In the genomic region with DNA sequence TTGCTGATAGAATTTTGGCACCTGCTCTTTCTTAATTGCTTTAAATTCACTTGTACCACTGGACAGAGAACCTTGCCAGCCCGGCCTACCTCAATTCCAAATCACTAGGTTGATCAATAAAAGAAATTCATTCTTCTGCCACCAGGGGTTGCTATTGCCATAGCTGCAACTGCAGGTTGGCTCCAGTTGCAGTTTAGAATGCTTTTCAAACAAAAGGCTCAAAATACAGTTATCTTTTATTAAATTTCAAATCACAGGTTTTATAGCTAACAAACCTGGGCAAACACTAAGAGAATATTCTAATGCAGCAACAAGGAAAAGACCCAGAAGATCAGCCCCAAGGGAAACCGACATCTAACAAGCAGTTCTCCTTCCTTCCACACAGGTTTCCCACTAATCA, we compare ENCODE assay signal across 9 mouse cellular contexts. TPM values are rescaled to one million over a fixed set of nuclear protein-coding genes. Genes with fewer than 3 reads are reported as not detected.
DNase-seq lines count a peak whose midpoint lies in the region; TF ChIP-seq lines count a peak whose summit lies in the region.
"Had no signal": no experiment of that assay in that cellular context is flagged by ENCODE, and none has a peak within 500 bp of the region (broad histone marks: within the 10 kb centered on the region; RNA-seq: fewer than 3 reads in every experiment).

No protein-coding gene starts in this region.

- no peaks in the 10 kb centered on the region for H3K36me3 ChIP-seq in spleen, adult 2 months (ENCODE audit: control insufficient read depth, insufficient read depth, low read length)
- H3K36me3 ChIP-seq: embryonic facial prominence, embryonic 15.5 days had no signal

- peaks cover 4% of the 10 kb centered on the region for H3K4me1 ChIP-seq in spleen, adult 2 months (ENCODE audit: control insufficient read depth, insufficient read depth, insufficient read length)

- intact Hi-C loops in heart, postnatal 25 days (cut with DNase I): loop anchor here (2.0 to 10.0 kb wide), 4 partner anchors 270 to 577 kb away; partner anchors contain the start of genes Ahsa2 and Xpo1

- H3K27ac ChIP-seq in spleen, adult 2 months (ENCODE audit: insufficient read depth, low read length): no peak overlapping the region
- H3K27ac ChIP-seq: embryonic facial prominence, embryonic 15.5 days had no signal

- no peak overlapping the region for H3K4me3 ChIP-seq in spleen, adult 2 months (ENCODE audit: extremely low read depth, insufficient read depth, insufficient read length)
- H3K4me3 ChIP-seq: embryonic facial prominence, embryonic 15.5 days had no signal

- H3K27me3 ChIP-seq in spleen, adult 2 months (ENCODE audit: control insufficient read depth, insufficient read depth, low read length): no peaks in the 10 kb centered on the region
- H3K27me3 ChIP-seq: embryonic facial prominence, embryonic 15.5 days had no signal

- peak; percentile 59 to 85 for DNase-seq in heart, adult 18-20 months
- DNase-seq in heart, postnatal 25 days (ENCODE audit: low spot score): no peak
- no peak for DNase-seq in spleen, adult 2 months (ENCODE audit: low read depth in 1 of 2, low spot score in 2 of 2)
- DNase-seq in spleen, adult 18-20 months: no peak
- peak; percentile 82 for DNase-seq in brain, embryonic 14.5 days (ENCODE audit: low read depth)
- DNase-seq in heart, postnatal 4 days: peak; percentile 44
- DNase-seq in natural killer cell, adult 2 months (ENCODE audit: low spot score in 2 of 2): peak; percentile 52 to 58
- no peak for DNase-seq in urinary bladder, postnatal 10 days (ENCODE audit: low spot score)

- TF ChIP-seq CTCF in spleen, adult 2 months (IDR thresholded peaks at IDR 0.05; ENCODE audit: extremely low read depth, insufficient read depth, insufficient read length, insufficient replicate concordance): peak; percentile 48; the same call in 1 of the 2 replicates
- peak; percentile 79 for TF ChIP-seq CTCF in brain, embryonic 14.5 days (IDR thresholded peaks at IDR 0.05; ENCODE audit: borderline replicate concordance, extremely low read depth, insufficient read depth, insufficient read length)

- 44% methylated on average over 2 of the region's 2 CpGs for WGBS in spleen, adult 2 months

- TF ChIP-seq POLR2A in spleen, adult 2 months (IDR thresholded peaks at IDR 0.05; ENCODE audit: low read depth, low read length): no peak
- TF ChIP-seq POLR2A in brain, embryonic 14.5 days (IDR thresholded peaks at IDR 0.05; ENCODE audit: borderline replicate concordance, extremely low read depth, insufficient read depth, insufficient read length, poor library complexity, severe bottlenecking): no peak

RNA-seq across cellular contexts. Expression of gene Cct4, which starts 3.0 kb away (rescaled TPM):
- total RNA-seq in heart, adult 18-20 months (2021): 100 to 1,000 TPM; 136 to 137 TPM
- 100 to 1,000 TPM; 114 to 121 TPM for total RNA-seq in heart, postnatal 25 days (2021)
- 155 and 159 TPM in 2 replicates for polyA plus RNA-seq in spleen, adult 2 months (2012; rRNA removed)
- 127 and 169 TPM in 2 replicates for polyA plus RNA-seq in brain, embryonic 14.5 days (2012; rRNA removed)
- 100 to 1,000 TPM; 150 to 156 TPM for total RNA-seq in heart, postnatal 4 days (2021)

RNA-seq across cellular contexts. Expression of gene Commd1, which starts 5.2 kb away (rescaled TPM):
- 100 to 1,000 TPM; 154 to 162 TPM for total RNA-seq in heart, adult 18-20 months (2021)
- total RNA-seq in heart, postnatal 25 days (2021): 100 to 1,000 TPM; 147 to 169 TPM
- 4.2 and 5.4 TPM in 2 replicates for polyA plus RNA-seq in spleen, adult 2 months (2012; rRNA removed)
- polyA plus RNA-seq in brain, embryonic 14.5 days (2012; rRNA removed): 57.5 and 58.7 TPM in 2 replicates
- total RNA-seq in heart, postnatal 4 days (2021): 100 to 1,000 TPM; 161 to 186 TPM

RNA-seq across cellular contexts. Expression of gene Gm28048, which starts 5.5 kb away (rescaled TPM):
- total RNA-seq in heart, adult 18-20 months (2021): 1 to 10 TPM; 4.7 to 5.3 TPM
- 1 to 10 TPM; 5.4 to 5.8 TPM for total RNA-seq in heart, postnatal 25 days (2021)
- 0.05 TPM in 1 of 2 replicates, not detected in the other for polyA plus RNA-seq in spleen, adult 2 months (2012; rRNA removed)
- polyA plus RNA-seq in brain, embryonic 14.5 days (2012; rRNA removed): 1.4 and 2.0 TPM in 2 replicates
- total RNA-seq in heart, postnatal 4 days (2021): 1 to 10 TPM; 7.6 to 8.1 TPM

RNA-seq across cellular contexts. Expression of gene Zrsr1, which starts 15.6 kb away (rescaled TPM):
- 10 to 100 TPM; 18.5 to 19.3 TPM for total RNA-seq in heart, adult 18-20 months (2021)
- total RNA-seq in heart, postnatal 25 days (2021): 10 to 100 TPM; 12.1 to 13.5 TPM
- 4.8 and 5.4 TPM in 2 replicates for polyA plus RNA-seq in spleen, adult 2 months (2012; rRNA removed)
- 8.4 and 14.8 TPM in 2 replicates for polyA plus RNA-seq in brain, embryonic 14.5 days (2012; rRNA removed)
- 1 to 10 TPM; 8.2 to 8.7 TPM for total RNA-seq in heart, postnatal 4 days (2021)

RNA-seq across cellular contexts. Expression of gene Fam161a, which starts 20.0 kb away (rescaled TPM):
- total RNA-seq in heart, adult 18-20 months (2021): 1 to 10 TPM; 1.3 to 2.6 TPM
- 1 to 10 TPM; 1.5 to 1.6 TPM for total RNA-seq in heart, postnatal 25 days (2021)
- polyA plus RNA-seq in spleen, adult 2 months (2012; rRNA removed): 0.20 and 0.41 TPM in 2 replicates
- polyA plus RNA-seq in brain, embryonic 14.5 days (2012; rRNA removed): 3.5 and 4.3 TPM in 2 replicates
- 1 to 10 TPM; 1.7 to 2.0 TPM for total RNA-seq in heart, postnatal 4 days (2021)

Comparison
In these comparisons a context has a peak if more than half of its experiments do, and no peak if none do; other contexts are left out.
1. DNase-seq: peak in heart, adult 18-20 months (2 of 2), brain, embryonic 14.5 days (single experiment), heart, postnatal 4 days (single experiment) and natural killer cell, adult 2 months (2 of 2); none in heart, postnatal 25 days (single experiment), spleen, adult 2 months (0 of 2), spleen, adult 18-20 months (0 of 2) and urinary bladder, postnatal 10 days (single experiment).